Mouse (Mus musculus) C2C12 (cell line): Measurements from ENCODE around the gene Elf5.

Source experiments
- CTCF ChIP-seq: IDR thresholded peaks from one replicate; pipeline ENCODE4 v1.5.1; 2011; ENCODE audit not compliant: control insufficient read depth, insufficient read depth, insufficient read length
- MYOG ChIP-seq: IDR thresholded peaks from one replicate; pipeline ENCODE4 v1.6.1; 2011; ENCODE audit not compliant: control insufficient read depth, insufficient read length; ENCODE audit errors: extremely low read depth

DNA sequence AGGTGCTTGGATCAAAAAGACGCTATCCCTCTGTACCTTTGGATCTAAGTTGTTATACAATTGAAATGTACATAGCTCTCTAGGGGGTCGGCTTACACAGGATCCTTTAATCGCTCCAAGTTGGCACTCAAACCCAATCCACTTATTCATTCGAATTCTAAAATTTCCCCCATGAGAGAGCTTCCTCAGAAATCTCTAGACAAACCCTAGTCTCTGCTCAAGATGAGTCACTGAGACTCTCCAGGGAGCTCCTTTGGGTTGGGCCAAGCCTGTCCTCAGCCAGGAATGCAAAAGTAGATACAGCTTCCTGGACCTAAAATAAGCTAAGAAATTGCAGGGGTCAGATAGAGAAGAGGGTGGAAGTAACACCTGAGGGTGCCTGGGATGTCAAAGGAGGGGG is 10.8 kb upstream of the Elf5 start:
- no peak for TF ChIP-seq CTCF
- no peak for TF ChIP-seq MYOG
